Mouse (Mus musculus): ENCODE results near the gene Dnajc27.

DNA sequence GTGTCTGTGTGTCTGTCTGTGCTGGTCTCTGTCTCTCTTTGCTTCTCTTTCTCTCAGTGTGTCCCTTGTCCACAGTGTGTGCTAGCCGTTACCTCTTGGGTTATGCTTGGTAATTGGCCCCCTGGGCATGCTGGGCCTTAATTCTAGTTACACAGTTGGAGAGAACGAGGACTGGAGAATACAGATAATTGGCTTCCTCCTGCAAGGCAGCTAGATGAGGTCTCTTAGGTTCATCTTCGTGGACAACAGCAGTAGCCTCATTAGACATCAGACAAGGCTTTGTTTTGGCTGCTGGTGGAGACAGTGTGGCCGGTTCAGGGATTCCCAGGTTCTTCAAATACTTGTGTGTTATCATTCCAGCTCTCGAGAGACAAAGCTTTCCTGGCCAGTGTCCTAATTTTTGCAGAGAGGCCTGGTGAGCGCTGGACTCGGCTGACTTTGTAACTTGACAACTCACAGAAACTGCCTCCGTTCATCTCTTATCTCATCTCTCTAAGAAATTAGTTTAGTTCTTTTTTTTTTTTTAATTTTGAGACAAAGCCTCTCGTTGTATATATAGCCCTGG, 31.4 kb upstream of the Dnajc27 start:
- TF ChIP-seq POLR2A (IDR thresholded peaks at IDR 0.05; ENCODE audit: borderline replicate concordance, control insufficient read depth, low read depth, low read length) (no peak), CTCF (IDR thresholded peaks at IDR 0.05; ENCODE audit: control insufficient read depth, insufficient read depth, low read length) (no peak)

Measured in bone marrow, adult 2 months (tissue).